Mouse (Mus musculus) frontal cortex, adult 2 months (tissue): ENCODE measurements around the gene Gm3952. TPM values are rescaled to one million over a fixed set of nuclear protein-coding genes. Genes with fewer than 3 reads are reported as not detected.

ENCODE experiments used
- DNase-seq, 2 experiments: peaks; one replicate each; pipeline ENCODE4 v3.0.0; 2022; ENCODE audit warnings: low spot score in 1 of 2; ENCODE audit errors: extremely low spot score in 1 of 2
- polyA plus RNA-seq: library from polyadenylated mRNA; depleted of rRNA; stranded (reverse); fragments of >200 nt; gene quantifications from 2 replicates; pipeline ENCODE4 v1.2.3, GENCODE M21; 2012; rRNA removed

Gm3952 gene
- polyA plus RNA-seq, result not detected in 2 replicates

- DNase-seq, result no peak
Measured at GRCm38 (mm10) chr8:128798594-128798993, at the start of gene Gm3952. TSS of gene Gm3952 (minus strand) at chr8:128798694.

DNA sequence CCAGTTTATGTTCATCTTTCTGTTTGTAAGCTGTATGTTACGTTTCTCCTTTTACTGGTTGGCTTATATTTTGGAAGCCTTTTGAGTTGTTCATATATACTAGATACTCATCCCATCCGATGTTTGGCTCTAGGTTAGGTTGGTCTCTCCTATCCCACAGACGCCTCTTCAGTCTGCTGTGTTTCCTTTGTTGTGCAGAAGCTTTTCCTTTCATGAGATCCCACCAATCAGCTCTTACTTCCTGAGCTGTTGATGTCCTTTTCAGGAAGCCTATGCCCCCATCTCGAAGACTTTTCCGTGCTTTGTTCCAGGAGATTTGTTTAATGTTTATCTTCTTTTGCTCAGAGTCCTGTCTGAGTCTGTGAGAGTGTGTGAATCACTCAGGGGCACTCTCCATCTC is 45.3 kb upstream of the Gm3952 start:
- DNase-seq, result no peak

- no peak for DNase-seq
Measured at GRCm38 (mm10) chr8:128812521-128812920, 14.0 kb upstream of the Gm3952 start.

DNA sequence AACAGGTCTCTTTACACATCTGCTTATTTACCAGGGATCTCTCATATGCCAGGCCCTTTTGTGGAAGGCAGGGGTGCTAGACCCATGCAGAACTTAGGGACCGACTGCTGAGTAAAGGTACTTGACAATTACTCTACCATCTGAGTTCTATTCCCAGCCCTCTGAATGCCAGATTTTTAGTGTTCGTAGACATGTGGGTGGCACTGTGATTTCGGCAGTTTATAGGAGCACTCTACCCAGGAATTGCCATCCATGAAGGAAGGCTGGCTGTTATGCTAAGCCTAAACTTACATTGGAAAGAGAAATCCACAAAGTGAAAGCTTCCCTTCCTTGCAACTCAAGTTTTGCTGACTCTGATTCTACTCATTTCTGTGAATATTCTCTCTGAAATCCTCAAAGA is 62.8 kb downstream of the Gm3952 start:
- peak in 1 of 2 experiments; percentile 30 for DNase-seq

DNA sequence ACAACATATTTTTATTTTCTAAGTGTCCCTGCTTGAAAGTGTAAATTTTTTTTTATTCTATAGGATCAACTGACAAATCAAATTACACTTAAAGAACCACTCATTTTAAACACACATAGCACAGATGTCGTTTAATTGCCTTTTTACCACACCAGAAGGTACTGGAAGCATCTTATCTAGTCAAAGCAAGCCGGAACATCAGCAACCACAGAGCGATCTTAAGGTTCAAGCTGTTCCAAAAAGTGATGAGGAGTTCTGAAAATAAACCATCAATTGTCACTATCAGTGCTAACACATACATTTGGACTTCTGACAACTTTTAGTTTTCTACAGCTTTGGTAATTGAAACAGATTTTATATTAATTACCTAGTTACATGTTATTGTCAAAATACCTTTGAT is 64.4 kb downstream of the Gm3952 start:
- no peak for DNase-seq

- no peak for DNase-seq
Measured at GRCm38 (mm10) chr8:128732254-128732653, 66.2 kb downstream of the Gm3952 start.

- no peak for DNase-seq
Measured at GRCm38 (mm10) chr8:128727213-128727612, 71.3 kb downstream of the Gm3952 start.

- DNase-seq, result peak in 1 of 2 experiments; percentile 56
Measured at GRCm38 (mm10) chr8:128724819-128725218, 73.7 kb downstream of the Gm3952 start.

DNA sequence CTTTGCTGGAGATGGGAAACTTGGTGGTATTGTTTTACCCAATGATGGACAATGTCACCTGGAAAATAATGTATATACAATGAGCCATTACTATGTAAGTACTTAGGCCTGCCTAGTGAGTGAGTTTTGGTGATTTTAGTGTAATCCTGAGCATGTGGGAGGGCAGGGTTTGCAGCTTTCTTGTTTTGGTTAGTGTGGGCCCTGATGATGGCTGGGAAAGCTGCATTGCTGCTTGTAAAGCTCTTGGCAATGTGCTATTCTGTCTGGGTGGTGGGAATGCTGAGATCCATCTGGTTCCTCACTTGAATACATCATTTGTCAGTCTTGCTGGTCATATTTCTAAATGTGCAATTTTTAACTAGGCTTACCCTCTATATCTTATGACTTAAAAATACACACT is 82.3 kb downstream of the Gm3952 start:
- DNase-seq, result peak; percentile 47 to 66

GRCm38 (mm10) chr8:128709261-128709660 is 89.2 kb downstream of the Gm3952 start:
- DNase-seq, result peak; percentile 35 to 87

DNA sequence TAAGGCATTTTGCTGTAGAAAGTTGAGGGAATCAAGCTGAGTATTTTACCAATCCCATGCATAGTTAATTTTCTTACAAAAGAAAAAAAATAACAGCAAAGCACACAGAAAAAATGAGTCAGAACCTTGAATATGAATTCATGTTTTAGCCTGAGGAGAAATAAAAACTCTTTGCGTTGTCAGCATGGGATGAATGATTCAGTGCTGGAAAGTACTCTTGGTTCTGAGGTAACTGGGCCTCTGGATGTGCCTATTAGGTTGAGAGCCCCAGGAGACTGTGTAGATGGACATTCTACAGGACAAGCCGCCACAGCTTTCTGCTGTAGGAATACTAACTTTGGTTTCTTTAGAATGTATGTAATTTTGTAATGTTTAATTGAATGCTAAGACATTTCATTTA is 93.7 kb downstream of the Gm3952 start:
- DNase-seq, result peak in 1 of 2 experiments; percentile 37

DNA sequence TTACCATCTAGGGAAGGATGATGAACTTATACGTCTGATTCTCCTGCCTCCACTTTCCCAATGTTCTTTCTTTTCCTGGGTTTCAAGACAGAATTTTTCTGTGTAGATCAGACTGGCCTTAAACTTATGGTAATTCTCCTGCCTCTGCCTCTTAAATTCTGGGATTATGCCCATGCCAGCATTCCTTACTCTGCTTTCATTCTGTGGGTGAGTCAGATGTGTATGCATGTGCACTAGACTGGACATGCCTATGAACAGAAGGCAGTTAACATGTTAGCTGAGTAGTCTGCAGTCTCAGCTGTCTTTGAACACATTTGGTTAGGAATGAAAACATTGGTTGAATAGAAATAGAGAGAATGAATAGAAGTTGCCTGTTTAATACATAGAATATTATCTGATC is 94.1 kb downstream of the Gm3952 start:
- no peak for DNase-seq

DNA sequence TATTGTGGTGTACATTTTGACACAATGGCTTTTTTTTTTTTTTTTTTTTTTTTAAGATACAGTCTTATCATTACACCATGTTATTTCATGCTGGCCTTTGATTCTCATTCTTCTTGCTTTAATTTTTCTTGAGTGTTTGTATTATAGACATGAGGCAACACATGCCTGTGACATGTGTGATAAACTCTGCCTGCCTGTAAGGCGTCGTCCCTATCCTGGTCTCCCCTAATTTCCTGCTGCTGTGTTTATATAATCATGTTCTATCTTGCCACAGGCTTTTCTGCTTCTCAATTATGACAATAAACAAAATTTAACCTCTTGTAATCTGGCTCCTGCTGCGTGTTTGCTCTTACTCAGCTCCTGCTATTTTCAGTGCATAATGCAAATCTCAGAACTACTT is 100.5 kb downstream of the Gm3952 start:
- DNase-seq, result no peak

GRCm38 (mm10) chr8:128696701-128697397 is 101.6 kb downstream of the Gm3952 start:
- DNase-seq, result no peak

Other genes with a start within 250 kb of the Gm3952 start
- 37.8 and 41.9 TPM in 2 replicates for gene Itgb1, start 113.0 kb downstream of the Gm3952 start, polyA plus RNA-seq